Mouse (Mus musculus) testis, adult 2 months (tissue): ENCODE data around the gene Cd19. TPM values are rescaled to one million over a fixed set of nuclear protein-coding genes. Genes with fewer than 3 reads are reported as not detected.

Experiments
- H3K27ac ChIP-seq: fragments of 200-500 bp; 2 replicates; pipeline ENCODE4 v1.5.1; 2012; ENCODE audit warnings: low read depth, low read length; ENCODE audit not compliant: control insufficient read depth, insufficient read depth
- H3K27me3 ChIP-seq: fragments of 200-500 bp; 2 replicates; pipeline ENCODE4 v1.6.1; 2012; ENCODE audit warnings: mild to moderate bottlenecking, low read length, moderate library complexity; ENCODE audit not compliant: control insufficient read depth, insufficient read depth
- H3K36me3 ChIP-seq: fragments of 200-500 bp; 2 replicates; pipeline ENCODE4 v1.6.1; 2012; ENCODE audit warnings: mild to moderate bottlenecking, low read length; ENCODE audit not compliant: control insufficient read depth, insufficient read depth
- H3K4me1 ChIP-seq: fragments of 200-500 bp; 2 replicates; pipeline ENCODE4 v1.6.1; 2012; ENCODE audit warnings: low read length; ENCODE audit not compliant: control insufficient read depth, insufficient read depth
- H3K4me3 ChIP-seq: fragments of 200-500 bp; 2 replicates; pipeline ENCODE4 v1.5.1; 2012; ENCODE audit warnings: low read depth, mild to moderate bottlenecking, low read length, moderate library complexity, mixed read lengths; ENCODE audit not compliant: control insufficient read depth
- CTCF ChIP-seq: fragments of 200-500 bp; IDR thresholded peaks from 2 replicates; pipeline ENCODE4 v1.5.1; 2012; ENCODE audit warnings: low read depth, mild to moderate bottlenecking, inconsistent platforms, low read length, moderate library complexity; ENCODE audit not compliant: control insufficient read depth, insufficient read depth, insufficient replicate concordance
- POLR2A ChIP-seq: fragments of 200-500 bp; IDR thresholded peaks from 2 replicates; pipeline ENCODE4 v1.6.1; 2012; ENCODE audit warnings: low read depth, mild to moderate bottlenecking, inconsistent platforms, low read length, moderate library complexity; ENCODE audit not compliant: control insufficient read depth
- polyA plus RNA-seq: library from polyadenylated mRNA; depleted of rRNA; stranded (reverse); fragments of >200 nt; gene quantifications from 2 replicates; pipeline ENCODE4 v1.2.3, GENCODE M21; 2012

Cd19 gene
- polyA plus RNA-seq, 1 experiment = 1.8 TPM

GRCm38 (mm10) chr7:126430167-126430566, 15.5 kb upstream of the Cd19 start:
- TF ChIP-seq CTCF = no peak
- no peaks in the 10 kb centered on the region for H3K36me3 ChIP-seq
- H3K4me1 ChIP-seq = peaks cover 19% of the 10 kb centered on the region
- H3K27ac ChIP-seq = peak overlapping the region; percentile 47
- no peaks in the 10 kb centered on the region for H3K27me3 ChIP-seq
- no peak overlapping the region for H3K4me3 ChIP-seq

- Histone ChIP-seq H3K36me3 (no peaks in the 10 kb centered on the region), H3K4me3 (peak overlapping the region; percentile 97), H3K4me1 (peaks cover 19% of the 10 kb centered on the region), H3K27ac (no peak overlapping the region), H3K27me3 (no peaks in the 10 kb centered on the region)
- TF ChIP-seq CTCF (no peak), POLR2A (no peak; the same call in 1 of the 2 replicates)
Observed at GRCm38 (mm10) chr7:126429503-126429898, 14.8 kb upstream of the Cd19 start.

GRCm38 (mm10) chr7:126428631-126429502, 14.2 kb upstream of the Cd19 start, which contains the start of gene Rabep2:
Rabep2 (plus strand) TSS chr7:126428759.
- H3K27ac ChIP-seq = peak within 1 kb of the TSS; percentile 88
- peak; percentile 47 for TF ChIP-seq POLR2A
- TF ChIP-seq CTCF = no peak
- H3K4me3 ChIP-seq = peak within 1 kb of the TSS; percentile 97

GRCm38 (mm10) chr7:126428154-126428553, 13.5 kb upstream of the Cd19 start:
- TF ChIP-seq CTCF = no peak
- no peak for TF ChIP-seq POLR2A
- Histone ChIP-seq H3K4me1 (peaks cover 19% of the 10 kb centered on the region), H3K4me3 (peak overlapping the region; percentile 97), H3K27me3 (no peaks in the 10 kb centered on the region), H3K27ac (peak overlapping the region; percentile 67), H3K36me3 (no peaks in the 10 kb centered on the region)

More at GRCm38 (mm10) chr7:126428631-126429502, 14.2 kb upstream of the Cd19 start, which contains the start of gene Rabep2:
- Histone ChIP-seq H3K27me3 (no peaks in the 10 kb centered on the region), H3K36me3 (no peaks in the 10 kb centered on the region), H3K4me1 (peaks cover 19% of the 10 kb centered on the region)

- Histone ChIP-seq H3K36me3 (no peaks in the 10 kb centered on the region), H3K4me1 (peaks cover 19% of the 10 kb centered on the region), H3K27me3 (no peaks in the 10 kb centered on the region), H3K27ac (no peak overlapping the region), H3K4me3 (no peak overlapping the region)
- TF ChIP-seq POLR2A = no peak
- TF ChIP-seq CTCF = no peak
Observed at GRCm38 (mm10) chr7:126427323-126427860, 12.7 kb upstream of the Cd19 start.

- TF ChIP-seq POLR2A = no peak
- no peak for TF ChIP-seq CTCF
- Histone ChIP-seq H3K27ac (no peak overlapping the region), H3K36me3 (no peaks in the 10 kb centered on the region), H3K4me1 (peaks cover 10% of the 10 kb centered on the region), H3K27me3 (no peaks in the 10 kb centered on the region), H3K4me3 (no peak overlapping the region)
Observed at GRCm38 (mm10) chr7:126424161-126424560, 9.5 kb upstream of the Cd19 start.

GRCm38 (mm10) chr7:126421756-126422155, 7.1 kb upstream of the Cd19 start:
- no peak overlapping the region for H3K27ac ChIP-seq
- H3K4me1 ChIP-seq = no peaks in the 10 kb centered on the region; the same call in 1 of the 2 replicates
- no peaks in the 10 kb centered on the region for H3K27me3 ChIP-seq
- TF ChIP-seq POLR2A (no peak), CTCF (no peak)
- no peak overlapping the region for H3K4me3 ChIP-seq
- H3K36me3 ChIP-seq = no peaks in the 10 kb centered on the region
